Mouse (Mus musculus) spleen, adult 2 months (tissue): ENCODE data around the gene Ndnf. TPM values are rescaled to one million over a fixed set of nuclear protein-coding genes. Genes with fewer than 3 reads are reported as not detected.

Experiments used
- DNase-seq, 2 experiments: peaks; one replicate each; pipeline versions ENCODE4 v3.0.0 to v3.0.0-alpha.2; 2012 to 2021; ENCODE audit warnings: low spot score in 2 of 2, low read depth in 1 of 2
- H3K27ac ChIP-seq: fragments of 200-500 bp; 2 replicates; pipeline ENCODE4 v1.5.1; 2012; ENCODE audit warnings: low read length, inconsistent platforms; ENCODE audit not compliant: insufficient read depth
- H3K27me3 ChIP-seq: fragments of 200-500 bp; 2 replicates; pipeline ENCODE4 v1.6.1; 2012; ENCODE audit warnings: mild to moderate bottlenecking, moderate library complexity, low read length, inconsistent platforms; ENCODE audit not compliant: control insufficient read depth, insufficient read depth
- H3K36me3 ChIP-seq: fragments of 200-500 bp; 2 replicates; pipeline ENCODE4 v1.6.1; 2012; ENCODE audit warnings: mild to moderate bottlenecking, low read length, inconsistent platforms; ENCODE audit not compliant: control insufficient read depth, insufficient read depth
- H3K4me1 ChIP-seq: fragments of 200-500 bp; 2 replicates; pipeline ENCODE4 v1.6.1; 2011; ENCODE audit warnings: inconsistent platforms; ENCODE audit not compliant: control insufficient read depth, insufficient read depth, insufficient read length
- H3K4me3 ChIP-seq: fragments of 200-500 bp; 2 replicates; pipeline ENCODE4 v1.5.1; 2011; ENCODE audit warnings: mild to moderate bottlenecking, inconsistent platforms; ENCODE audit not compliant: insufficient read depth, insufficient read length; ENCODE audit errors: extremely low read depth
- CTCF ChIP-seq: fragments of 200-500 bp; IDR thresholded peaks from 2 replicates; pipeline ENCODE4 v1.5.1; 2011; ENCODE audit warnings: mild to moderate bottlenecking, inconsistent platforms; ENCODE audit not compliant: insufficient read depth, insufficient read length, insufficient replicate concordance; ENCODE audit errors: extremely low read depth
- POLR2A ChIP-seq: fragments of 200-500 bp; IDR thresholded peaks from 2 replicates; pipeline ENCODE4 v1.6.1; 2011; ENCODE audit warnings: low read depth, low read length, inconsistent platforms
- WGBS: fragments of 180-500 bp; shearing (Covaris S2); methylation state at CpG from one replicate; pipeline ENCODE4 v1.1.7; 2018; 5-methylcytosine and 5-hydroxymethylcytosine counted together
- polyA plus RNA-seq: library from polyadenylated mRNA; depleted of rRNA; stranded (reverse); fragments of >200 nt; gene quantifications from 2 replicates; pipeline ENCODE4 v1.2.3, GENCODE M21; 2012; rRNA removed

Gene Ndnf
- polyA plus RNA-seq, 1 experiment, result 0.21 TPM

DNA sequence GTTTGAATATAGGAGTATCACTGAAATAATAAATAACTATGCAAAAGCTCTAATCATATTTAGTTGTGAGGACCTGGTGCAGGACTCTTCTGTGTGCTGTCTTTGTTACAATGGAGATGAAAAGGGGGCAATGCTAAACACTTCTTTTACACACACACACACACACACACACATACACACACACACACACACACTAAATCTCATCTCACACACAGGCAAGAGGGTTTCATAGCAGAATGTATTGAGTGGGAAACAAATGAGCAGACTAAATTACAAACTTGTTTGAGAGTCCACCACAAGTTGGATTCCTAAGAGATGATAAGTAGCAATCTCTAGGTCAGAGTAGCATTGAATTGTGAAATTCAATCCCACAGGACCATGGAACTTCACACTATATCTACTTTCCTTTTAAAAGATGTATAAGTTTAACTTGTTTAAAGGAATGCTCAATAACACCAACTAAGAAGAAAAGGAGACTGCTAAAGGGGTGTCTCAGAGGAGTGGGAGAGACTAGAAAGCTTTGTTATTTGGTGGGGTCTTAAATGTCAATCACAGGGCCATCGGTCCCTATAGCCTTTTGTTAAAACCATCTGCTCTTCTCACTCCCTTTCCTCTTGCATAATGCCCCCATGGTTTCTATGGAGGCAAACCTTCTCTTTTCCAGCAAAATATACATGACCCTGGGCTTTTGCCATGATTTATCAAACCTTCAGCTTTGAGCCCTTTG is 71.9 kb downstream of the Ndnf start:
- Histone ChIP-seq H3K27me3 (no peaks in the 10 kb centered on the region), H3K4me3 (no peak overlapping the region), H3K4me1 (no peaks in the 10 kb centered on the region), H3K27ac (no peak overlapping the region), H3K36me3 (no peaks in the 10 kb centered on the region)
- no peak for TF ChIP-seq CTCF
- no peak for TF ChIP-seq POLR2A
- no peak for DNase-seq
- 86% methylated on average over 1 of the region's 1 CpGs for WGBS

DNA sequence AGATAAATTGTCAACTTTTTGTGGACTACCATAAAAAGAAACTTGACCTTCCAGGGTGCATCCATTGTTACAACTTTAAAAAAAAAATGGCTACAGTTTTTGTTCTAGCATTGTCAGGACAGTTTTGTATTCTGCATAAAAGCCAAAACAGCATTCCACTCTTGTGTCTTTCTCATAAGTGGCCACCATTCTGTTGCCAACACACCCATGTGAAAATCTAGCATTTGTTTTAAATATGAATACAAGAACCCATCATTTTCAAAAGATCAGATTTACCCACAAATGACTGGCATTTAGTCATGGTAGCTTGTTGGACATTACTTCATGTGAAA is 72.4 kb downstream of the Ndnf start:
- no peak overlapping the region for H3K4me3 ChIP-seq
- H3K27me3 ChIP-seq, result no peaks in the 10 kb centered on the region
- no peak for DNase-seq
- H3K36me3 ChIP-seq, result no peaks in the 10 kb centered on the region
- H3K27ac ChIP-seq, result no peak overlapping the region
- TF ChIP-seq CTCF (no peak), POLR2A (no peak)
- H3K4me1 ChIP-seq, result no peaks in the 10 kb centered on the region

DNA sequence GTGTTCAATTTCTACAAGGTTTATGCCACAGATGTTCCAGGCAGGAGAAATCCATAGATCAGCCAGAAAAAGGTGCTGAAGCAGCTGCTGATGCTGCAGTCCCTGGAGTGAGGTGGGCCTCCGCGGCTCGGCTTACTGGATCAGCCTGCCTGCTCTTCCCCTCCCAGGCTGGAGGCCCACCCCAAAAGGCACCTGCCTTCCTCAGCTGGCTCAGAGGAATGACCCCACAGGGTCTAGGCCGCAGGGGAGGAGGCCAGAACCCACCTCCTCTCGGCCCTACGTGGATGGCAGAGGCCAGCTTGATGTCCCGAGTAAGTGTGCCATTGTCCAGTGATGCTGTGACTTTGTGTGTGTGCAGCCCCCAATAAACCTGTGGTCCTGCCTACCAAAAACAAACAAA is 86.8 kb downstream of the Ndnf start:
- TF ChIP-seq CTCF, result no peak
- TF ChIP-seq POLR2A, result no peak
- Histone ChIP-seq H3K36me3 (no peaks in the 10 kb centered on the region), H3K27ac (no peak overlapping the region), H3K27me3 (no peaks in the 10 kb centered on the region), H3K4me3 (no peak overlapping the region), H3K4me1 (no peaks in the 10 kb centered on the region)
- no peak for DNase-seq
- WGBS, result 90% methylated on average over 7 of the region's 7 CpGs

DNA sequence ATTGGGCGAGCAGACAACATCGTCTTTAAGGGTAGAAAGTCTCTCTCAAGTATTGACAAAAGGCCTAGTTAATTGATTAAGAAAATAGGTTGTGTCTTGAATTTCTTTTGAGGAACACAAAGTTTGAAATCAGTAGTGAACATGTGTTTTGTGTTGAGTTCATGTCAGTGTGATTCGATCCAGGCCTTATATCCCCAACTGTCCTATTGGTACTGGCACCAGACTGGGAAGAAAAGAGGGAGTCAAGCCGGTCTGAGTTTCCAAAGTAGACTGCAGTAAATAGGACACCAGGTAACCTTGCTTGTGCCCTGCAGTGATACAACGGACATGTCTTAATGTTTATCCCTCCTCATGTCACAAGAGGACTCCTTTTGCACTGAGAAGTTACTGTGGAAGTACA is 87.8 kb downstream of the Ndnf start:
- Histone ChIP-seq H3K36me3 (no peaks in the 10 kb centered on the region), H3K4me3 (no peak overlapping the region), H3K4me1 (no peaks in the 10 kb centered on the region), H3K27ac (no peak overlapping the region), H3K27me3 (no peaks in the 10 kb centered on the region)
- no peak for TF ChIP-seq CTCF
- no peak for TF ChIP-seq POLR2A
- no peak for DNase-seq
- WGBS, result 90% methylated on average over 5 of the region's 5 CpGs

DNA sequence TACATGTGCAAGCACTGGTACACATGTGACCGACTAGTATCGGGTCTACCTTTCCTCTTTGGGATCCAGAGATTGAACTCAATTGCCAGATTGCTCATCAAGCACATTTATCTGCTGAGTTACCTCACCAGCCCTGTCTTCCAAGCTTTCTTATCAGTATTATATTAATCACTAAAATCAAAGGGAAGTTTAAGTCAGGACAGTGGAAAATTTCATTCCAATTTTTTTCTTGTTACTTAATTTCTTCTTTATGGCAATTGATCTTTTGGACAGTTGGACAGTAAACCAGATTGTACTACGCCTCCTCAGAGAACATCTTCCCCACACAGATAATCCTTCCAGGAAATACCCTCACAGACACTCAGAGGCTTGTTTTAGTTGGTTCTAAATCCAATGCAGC is 88.7 kb downstream of the Ndnf start:
- WGBS, result 89% methylated on average over 3 of the region's 3 CpGs
- no peak for DNase-seq
- Histone ChIP-seq H3K27me3 (no peaks in the 10 kb centered on the region), H3K36me3 (no peaks in the 10 kb centered on the region), H3K4me1 (peaks cover 2% of the 10 kb centered on the region; the same call in 1 of the 2 replicates), H3K4me3 (no peak overlapping the region), H3K27ac (no peak overlapping the region)
- no peak for TF ChIP-seq CTCF
- TF ChIP-seq POLR2A, result no peak

Other genes starting within 250 kb of the Ndnf start
- gene Tnip3, start 146.3 kb upstream of the Ndnf start, polyA plus RNA-seq, result 0.11 and 0.19 TPM in 2 replicates
- gene Prdm5, start 107.4 kb downstream of the Ndnf start, polyA plus RNA-seq, result 0.25 and 0.31 TPM in 2 replicates